Mouse (Mus musculus): Measurements from ENCODE around the gene Pcbp2. TPM values are rescaled to one million over a fixed set of nuclear protein-coding genes. Genes with fewer than 3 reads are reported as not detected.

The Pcbp2 gene
- total RNA-seq, 2 experiments from 2014 or later = 464 to 469 TPM

Other genes starting within 250 kb of the Pcbp2 start
- 1 to 10 TPM; 1.0 to 1.7 TPM for gene Itgb7, start 238.6 kb upstream of the Pcbp2 start, total RNA-seq (2021)
- gene Rarg, start 213.0 kb upstream of the Pcbp2 start, total RNA-seq (2021) = 10 to 100 TPM; 12.7 to 15.4 TPM
- gene Gm9918, start 200.0 kb upstream of the Pcbp2 start, total RNA-seq (2021) = not detected
- 10 to 100 TPM; 42.1 to 43.9 TPM for gene Mfsd5, start 191.1 kb upstream of the Pcbp2 start, total RNA-seq (2021)
- under 1 TPM; 0.60 to 0.76 TPM for gene Espl1, start 174.3 kb upstream of the Pcbp2 start, total RNA-seq (2021)
- gene Pfdn5, start 144.4 kb upstream of the Pcbp2 start, total RNA-seq (2021) = 100 to 1,000 TPM; 365 to 396 TPM
- 10 to 100 TPM; 54.8 to 57.2 TPM for gene Myg1, start 138.8 kb upstream of the Pcbp2 start, total RNA-seq (2021)
- gene Aaas, start 119.8 kb upstream of the Pcbp2 start, total RNA-seq (2021) = 10 to 100 TPM; 14.0 to 16.6 TPM
- gene Sp7, start 103.4 kb upstream of the Pcbp2 start, total RNA-seq (2021) = under 1 TPM; 0.41 to 0.66 TPM
- 10 to 100 TPM; 24.3 to 27.0 TPM for gene Sp1, start 64.4 kb upstream of the Pcbp2 start, total RNA-seq (2021)
- 1 to 10 TPM in 1 of 2 experiments, under 1 TPM in 1; 0.62 to 2.4 TPM for gene Amhr2, start 25.2 kb upstream of the Pcbp2 start, total RNA-seq (2021)
- 10 to 100 TPM; 35.8 to 42.0 TPM for gene Prr13, start 11.5 kb upstream of the Pcbp2 start, total RNA-seq (2021)
- gene Gm10337, start 33.2 kb downstream of the Pcbp2 start, total RNA-seq (2021) = not detected
- 10 to 100 TPM; 93.6 to 96.2 TPM for gene Map3k12, start 46.5 kb downstream of the Pcbp2 start, total RNA-seq (2021)
- 10 to 100 TPM; 26.9 to 28.8 TPM for gene Tarbp2, start 47.7 kb downstream of the Pcbp2 start, total RNA-seq (2021)
- 1 to 10 TPM; 2.6 to 2.7 TPM for gene Npff, start 54.4 kb downstream of the Pcbp2 start, total RNA-seq (2021)
- gene Gm28047, start 154.5 kb downstream of the Pcbp2 start, total RNA-seq (2021) = 1 to 10 TPM in 1 of 2 experiments, under 1 TPM in 1; 0.57 to 1.8 TPM
- gene Atf7, start 154.9 kb downstream of the Pcbp2 start, total RNA-seq (2021) = 10 to 100 TPM; 30.9 to 36.8 TPM
- 10 to 100 TPM; 11.6 to 14.2 TPM for gene Atp5g2, start 201.8 kb downstream of the Pcbp2 start, total RNA-seq (2021)